Mouse (Mus musculus): ENCODE measurements at regions not wholly inside any gene's neighbourhood (a gene's known extent, or its start where the extent isn't known, plus 50 kb on each side); places are given as distances from the start of the nearest gene placed in this dataset.
"Not testable (repeated sequence)": the region's sequence is repeated elsewhere in the genome, so short reads cannot be mapped to it uniquely, and the experiment has no call there.

GRCm38 (mm10) chr15:59728131-59728601 is 288.2 kb downstream of the 4933412E24Rik start:
- H3K79me2 ChIP-seq (ENCODE audit: control insufficient read depth, insufficient read depth, low read length): no peaks in the 10 kb centered on the region
- H3K27ac ChIP-seq (replicated peaks; ENCODE audit: insufficient read depth, low read depth, low read length): peak overlapping the region; percentile 23; the same call in 1 of the 2 replicates
- no peaks in the 10 kb centered on the region for H3K36me3 ChIP-seq (ENCODE audit: control insufficient read depth, insufficient read depth, low read length)
- peaks cover 3% of the 10 kb centered on the region; the same call in 1 of the 2 replicates for H3K4me1 ChIP-seq (ENCODE audit: control insufficient read depth, insufficient read depth, low read length)
- H3K27me3 ChIP-seq (ENCODE audit: control insufficient read depth, insufficient read depth, low read length): no peaks in the 10 kb centered on the region
- peak; percentile 58 for DNase-seq (ENCODE audit: extremely low read depth, low read depth, low spot score)
- WGBS: 17% methylated on average over 8 of the region's 8 CpGs
- H3K9ac ChIP-seq (ENCODE audit: low read depth, low read length): no peak overlapping the region
- TF ChIP-seq CTCF (IDR thresholded peaks at IDR 0.05; ENCODE audit: low read depth, low read length) (no peak), POLR2A (IDR thresholded peaks at IDR 0.05; ENCODE audit: extremely low read depth, insufficient read depth, low read length) (no peak)
- H3K4me3 ChIP-seq (ENCODE audit: insufficient read depth, low read depth, low read length): no peak overlapping the region

GRCm38 (mm10) chr15:59725881-59726280 is 290.5 kb downstream of the 4933412E24Rik start:
- H3K9ac ChIP-seq (ENCODE audit: low read depth, low read length): no peak overlapping the region
- no peak overlapping the region for H3K27ac ChIP-seq (replicated peaks; ENCODE audit: insufficient read depth, low read depth, low read length)
- no peaks in the 10 kb centered on the region for H3K36me3 ChIP-seq (ENCODE audit: control insufficient read depth, insufficient read depth, low read length)
- 76% methylated on average over 4 of the region's 4 CpGs for WGBS
- peaks cover 3% of the 10 kb centered on the region; the same call in 1 of the 2 replicates for H3K4me1 ChIP-seq (ENCODE audit: control insufficient read depth, insufficient read depth, low read length)
- DNase-seq (ENCODE audit: extremely low read depth, low read depth, low spot score): no peak
- H3K27me3 ChIP-seq (ENCODE audit: control insufficient read depth, insufficient read depth, low read length): no peaks in the 10 kb centered on the region
- H3K4me3 ChIP-seq (ENCODE audit: insufficient read depth, low read depth, low read length): no peak overlapping the region
- TF ChIP-seq CTCF (IDR thresholded peaks at IDR 0.05; ENCODE audit: low read depth, low read length): no peak
- no peak for TF ChIP-seq POLR2A (IDR thresholded peaks at IDR 0.05; ENCODE audit: extremely low read depth, insufficient read depth, low read length)
- H3K79me2 ChIP-seq (ENCODE audit: control insufficient read depth, insufficient read depth, low read length): no peaks in the 10 kb centered on the region

GRCm38 (mm10) chr15:59722661-59723413 is 293.6 kb downstream of the 4933412E24Rik start:
- Histone ChIP-seq H3K4me3 (ENCODE audit: insufficient read depth, low read depth, low read length) (no peak overlapping the region), H3K4me1 (ENCODE audit: control insufficient read depth, insufficient read depth, low read length) (peaks cover under 1% of the 10 kb centered on the region; the same call in 1 of the 2 replicates), H3K27me3 (ENCODE audit: control insufficient read depth, insufficient read depth, low read length) (no peaks in the 10 kb centered on the region), H3K79me2 (ENCODE audit: control insufficient read depth, insufficient read depth, low read length) (no peaks in the 10 kb centered on the region), H3K36me3 (ENCODE audit: control insufficient read depth, insufficient read depth, low read length) (no peaks in the 10 kb centered on the region), H3K9ac (ENCODE audit: low read depth, low read length) (no peak overlapping the region), H3K27ac (replicated peaks; ENCODE audit: insufficient read depth, low read depth, low read length) (no peak overlapping the region)
- no peak for TF ChIP-seq POLR2A (IDR thresholded peaks at IDR 0.05; ENCODE audit: extremely low read depth, insufficient read depth, low read length)
- no peak for TF ChIP-seq CTCF (IDR thresholded peaks at IDR 0.05; ENCODE audit: low read depth, low read length)
- WGBS: 84% methylated on average over 2 of the region's 2 CpGs
- no peak for DNase-seq (ENCODE audit: extremely low read depth, low read depth, low spot score)

- TF ChIP-seq POLR2A (IDR thresholded peaks at IDR 0.05; ENCODE audit: extremely low read depth, insufficient read depth, low read length) (no peak), CTCF (IDR thresholded peaks at IDR 0.05; ENCODE audit: low read depth, low read length) (no peak)
- Histone ChIP-seq H3K27ac (replicated peaks; ENCODE audit: insufficient read depth, low read depth, low read length) (no peak overlapping the region), H3K9ac (ENCODE audit: low read depth, low read length) (no peak overlapping the region), H3K4me1 (ENCODE audit: control insufficient read depth, insufficient read depth, low read length) (peaks cover 3% of the 10 kb centered on the region), H3K79me2 (ENCODE audit: control insufficient read depth, insufficient read depth, low read length) (no peaks in the 10 kb centered on the region), H3K4me3 (ENCODE audit: insufficient read depth, low read depth, low read length) (no peak overlapping the region), H3K27me3 (ENCODE audit: control insufficient read depth, insufficient read depth, low read length) (no peaks in the 10 kb centered on the region), H3K36me3 (ENCODE audit: control insufficient read depth, insufficient read depth, low read length) (no peaks in the 10 kb centered on the region)
- peak; percentile 26 for DNase-seq (ENCODE audit: extremely low read depth, low read depth, low spot score)
- WGBS: 92% methylated on average over 4 of the region's 4 CpGs
Measured at GRCm38 (mm10) chr15:59721420-59721819, 295.0 kb downstream of the 4933412E24Rik start.

GRCm38 (mm10) chr15:59721018-59721417 is 295.4 kb downstream of the 4933412E24Rik start:
- H3K27me3 ChIP-seq (ENCODE audit: control insufficient read depth, insufficient read depth, low read length): no peaks in the 10 kb centered on the region
- TF ChIP-seq CTCF (IDR thresholded peaks at IDR 0.05; ENCODE audit: low read depth, low read length) (no peak), POLR2A (IDR thresholded peaks at IDR 0.05; ENCODE audit: extremely low read depth, insufficient read depth, low read length) (no peak)
- DNase-seq (ENCODE audit: extremely low read depth, low read depth, low spot score): no peak
- H3K36me3 ChIP-seq (ENCODE audit: control insufficient read depth, insufficient read depth, low read length): no peaks in the 10 kb centered on the region
- H3K79me2 ChIP-seq (ENCODE audit: control insufficient read depth, insufficient read depth, low read length): no peaks in the 10 kb centered on the region
- H3K4me3 ChIP-seq (ENCODE audit: insufficient read depth, low read depth, low read length): no peak overlapping the region
- no peak overlapping the region for H3K27ac ChIP-seq (replicated peaks; ENCODE audit: insufficient read depth, low read depth, low read length)
- WGBS: 96% methylated on average over 6 of the region's 6 CpGs
- peaks cover 3% of the 10 kb centered on the region for H3K4me1 ChIP-seq (ENCODE audit: control insufficient read depth, insufficient read depth, low read length)
- no peak overlapping the region for H3K9ac ChIP-seq (ENCODE audit: low read depth, low read length)

- 93% methylated on average over 6 of the region's 6 CpGs for WGBS
Measured at GRCm38 (mm10) chr15:59720149-59720548, 296.3 kb downstream of the 4933412E24Rik start.

GRCm38 (mm10) chr15:59719383-59720128 is 296.9 kb downstream of the 4933412E24Rik start:
- not testable (repeated sequence) for H3K4me3 ChIP-seq (ENCODE audit: insufficient read depth, low read depth, low read length); DNase-seq (ENCODE audit: extremely low read depth, low read depth, low spot score); H3K27me3 ChIP-seq (ENCODE audit: control insufficient read depth, insufficient read depth, low read length); H3K36me3 ChIP-seq (ENCODE audit: control insufficient read depth, insufficient read depth, low read length); H3K27ac ChIP-seq (replicated peaks; ENCODE audit: insufficient read depth, low read depth, low read length); H3K4me1 ChIP-seq (ENCODE audit: control insufficient read depth, insufficient read depth, low read length); H3K9ac ChIP-seq (ENCODE audit: low read depth, low read length); H3K79me2 ChIP-seq (ENCODE audit: control insufficient read depth, insufficient read depth, low read length)
- 85% methylated on average over 6 of the region's 6 CpGs for WGBS

More at GRCm38 (mm10) chr15:59720149-59720548, 296.3 kb downstream of the 4933412E24Rik start:
- Histone ChIP-seq H3K79me2 (ENCODE audit: control insufficient read depth, insufficient read depth, low read length) (no peaks in the 10 kb centered on the region), H3K27ac (replicated peaks; ENCODE audit: insufficient read depth, low read depth, low read length) (no peak overlapping the region), H3K9ac (ENCODE audit: low read depth, low read length) (no peak overlapping the region), H3K27me3 (ENCODE audit: control insufficient read depth, insufficient read depth, low read length) (no peaks in the 10 kb centered on the region), H3K4me3 (ENCODE audit: insufficient read depth, low read depth, low read length) (no peak overlapping the region), H3K4me1 (ENCODE audit: control insufficient read depth, insufficient read depth, low read length) (peaks cover 3% of the 10 kb centered on the region), H3K36me3 (ENCODE audit: control insufficient read depth, insufficient read depth, low read length) (no peaks in the 10 kb centered on the region)
- DNase-seq (ENCODE audit: extremely low read depth, low read depth, low spot score): no peak
- TF ChIP-seq CTCF (IDR thresholded peaks at IDR 0.05; ENCODE audit: low read depth, low read length) (no peak), POLR2A (IDR thresholded peaks at IDR 0.05; ENCODE audit: extremely low read depth, insufficient read depth, low read length) (no peak)

Measured in liver, adult 2 months (tissue).